ENCODE assay signal across 7 mouse cellular contexts in the genomic region with DNA sequence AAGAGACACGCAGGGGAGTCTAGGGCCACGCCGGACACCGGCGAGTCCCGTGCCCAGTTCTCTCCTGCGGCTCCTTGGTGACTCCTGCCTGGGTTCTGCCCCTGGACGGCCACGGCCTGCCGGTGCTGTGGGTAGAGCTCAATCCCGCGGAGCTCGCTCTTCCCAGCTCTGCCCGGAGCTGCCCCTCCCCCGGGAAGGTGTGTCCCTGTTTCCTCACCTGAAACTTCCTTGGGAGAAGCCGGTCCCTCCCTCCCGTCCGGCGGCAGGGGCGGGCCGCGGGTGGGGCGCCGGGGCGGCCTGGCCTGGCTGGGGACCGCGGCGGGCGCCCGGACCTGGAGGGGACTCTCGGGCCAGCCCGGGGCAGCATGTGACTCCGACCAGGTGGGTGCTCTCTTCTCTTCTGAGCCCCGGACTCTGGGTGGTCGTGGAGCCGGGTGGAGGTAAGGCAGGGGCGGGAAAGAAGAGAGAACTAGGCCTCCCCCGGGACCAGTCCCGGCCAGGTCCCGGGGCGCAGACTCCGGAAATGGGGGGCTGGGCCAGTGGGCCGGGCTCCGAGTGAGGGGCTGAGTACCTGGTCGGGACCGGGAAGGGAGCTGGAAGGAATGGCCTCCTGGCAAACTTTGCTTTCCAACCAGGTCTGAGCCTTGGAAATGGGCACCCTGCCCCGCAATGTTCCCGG. TPM values are rescaled to one million over a fixed set of nuclear protein-coding genes. Genes with fewer than 3 reads are reported as not detected.
DNase-seq lines count a peak whose midpoint lies in the region; ATAC-seq and TF ChIP-seq lines count a peak whose summit lies in the region.

A gene (plus strand): TSS at position 220 of the 679 bp plus-strand sequence.

- H3K27ac ChIP-seq in lung, embryonic 14.5 days (ENCODE audit: low read depth): peak within 1 kb of the TSS; percentile 83
- no peak within 1 kb of the TSS for H3K27ac ChIP-seq in olfactory bulb, adult 2 months (ENCODE audit: insufficient read depth, low read depth, low read length)

- peak; percentile 26 for DNase-seq in T-cell, adult 2 months (ENCODE audit: low spot score)
- peak; percentile 6 to 7 for DNase-seq in cerebellum, postnatal 36 days
- DNase-seq in heart, adult 8-10 months (ENCODE audit: low spot score): peak; percentile 52
- DNase-seq in kidney, adult 18-20 months: peak; percentile 91
- DNase-seq in lung, embryonic 14.5 days: peak; percentile 76
- DNase-seq in urinary bladder, postnatal 36 days (ENCODE audit: low spot score in 2 of 2): peak; percentile 72 to 78

- H3K27me3 ChIP-seq in lung, embryonic 14.5 days (ENCODE audit: insufficient read depth, low read length): no peaks in the 10 kb centered on the region

- peak; percentile 86 for ATAC-seq in lung, embryonic 14.5 days (ENCODE audit: insufficient read depth)

- peaks cover 9% of the 10 kb centered on the region; the same call in 1 of the 2 replicates for H3K4me1 ChIP-seq in lung, embryonic 14.5 days (ENCODE audit: insufficient read depth)
- 0 out of 2 replicates have a peak, but pooled peaks cover 4% of the 10 kb centered on the region for H3K4me1 ChIP-seq in olfactory bulb, adult 2 months (ENCODE audit: control insufficient read depth, insufficient read depth, low read length)

- whole genome bisulfite sequencing in lung, embryonic 14.5 days: under 1% methylated on average over 47 of the region's 48 CpGs
- 3% methylated on average over 47 of the region's 48 CpGs for WGBS in olfactory bulb, adult 2 months

- 0 out of 2 replicates have a peak, but pooled peaks cover 7% of the 10 kb centered on the region for H3K36me3 ChIP-seq in lung, embryonic 14.5 days (ENCODE audit: insufficient read depth)

- no peak for TF ChIP-seq POLR2A in olfactory bulb, adult 2 months (IDR thresholded peaks at IDR 0.05; ENCODE audit: insufficient read depth, low read depth, low read length)

- TF ChIP-seq CTCF in lung, embryonic 14.5 days (IDR thresholded peaks at IDR 0.05; ENCODE audit: low read depth): no peak
- no peak for TF ChIP-seq CTCF in olfactory bulb, adult 2 months (IDR thresholded peaks at IDR 0.05; ENCODE audit: insufficient read depth, low read depth, low read length)

- H3K9ac ChIP-seq in lung, embryonic 14.5 days: peak within 1 kb of the TSS; percentile 91

- H3K9me3 ChIP-seq in lung, embryonic 14.5 days (ENCODE audit: low read depth, low read length): no peaks in the 10 kb centered on the region

- peak within 1 kb of the TSS; percentile 85 for H3K4me2 ChIP-seq in lung, embryonic 14.5 days

- peak within 1 kb of the TSS; percentile 74 for H3K4me3 ChIP-seq in lung, embryonic 14.5 days (ENCODE audit: low read depth, low read length)
- H3K4me3 ChIP-seq in olfactory bulb, adult 2 months (ENCODE audit: insufficient read depth, low read depth, low read length): peak within 1 kb of the TSS; percentile 41

RNA-seq across cellular contexts. Expression of the gene that starts here (rescaled TPM):
- total RNA-seq in heart, adult 8-10 months (2022): 10 to 100 TPM; 13.7 to 16.9 (median 15.6) TPM
- 20.3 and 21.2 TPM in 2 replicates for polyA plus RNA-seq in lung, embryonic 14.5 days (2014; fragmentation: Nextera tagmentation; extraction: Ambion mirVana)
- polyA plus RNA-seq in olfactory bulb, adult 2 months (2012; ENCODE audit: insufficient read depth, insufficient read length, low replicate concordance, missing spikeins): not detected in 2 replicates

Comparison
In these comparisons a context has a peak if more than half of its experiments do, and no peak if none do; other contexts are left out.
1. DNase-seq: peak in every context shown above with its lines; median percentile 91 in kidney, adult 18-20 months; 76 in lung, embryonic 14.5 days; 75 in urinary bladder, postnatal 36 days; 52 in heart, adult 8-10 months; 26 in T-cell, adult 2 months; 6 in cerebellum, postnatal 36 days.